Mouse (Mus musculus) CH12.LX (cell line): Measurements from ENCODE around the gene Shld1. TPM values are rescaled to one million over a fixed set of nuclear protein-coding genes. Genes with fewer than 3 reads are reported as not detected.

Experiments used
- DNase-seq: peaks from one replicate; pipeline ENCODE4 v3.0.0-alpha.2; 2013; ENCODE audit errors: extremely low read depth
- H3K27ac ChIP-seq: 2 replicates; pipeline ENCODE4 v1.5.1; 2012; ENCODE audit warnings: low read depth, mild to moderate bottlenecking, control low read depth, moderate library complexity; ENCODE audit not compliant: insufficient read depth
- H3K27me3 ChIP-seq: replicated peaks from 2 replicates; pipeline ENCODE3; 2012; ENCODE audit warnings: inconsistent platforms
- H3K36me3 ChIP-seq, 2 experiments: replicated peaks in 1 of 2; 2 replicates each; pipeline versions ENCODE3 to v1.6.1; 2012; ENCODE audit warnings: inconsistent platforms in 1 of 2, low read length in 1 of 2, mild to moderate bottlenecking in 1 of 2, mixed read lengths in 1 of 2, moderate library complexity in 1 of 2; ENCODE audit not compliant: control insufficient read depth in 1 of 2, insufficient read depth in 1 of 2
- H3K4me1 ChIP-seq, 2 experiments: 2 replicates each; pipeline ENCODE4 v1.6.1; 2012; ENCODE audit warnings: inconsistent platforms in 1 of 2, moderate library complexity in 1 of 2; ENCODE audit not compliant: insufficient read depth in 2 of 2, control insufficient read depth in 1 of 2
- H3K4me2 ChIP-seq: 2 replicates; pipeline ENCODE4 v1.6.1; 2012; ENCODE audit warnings: low read depth, mild to moderate bottlenecking, control low read depth; ENCODE audit not compliant: poor library complexity, insufficient read depth, severe bottlenecking
- H3K4me3 ChIP-seq, 3 experiments: fragments of 150-350 bp in 1 of 3; sonication (generic) in 1 of 3; replicated peaks in 1 of 3; 2 replicates each; pipeline versions ENCODE3 to v1.5.1; 2011 to 2012; ENCODE audit warnings: low read depth in 2 of 3, low read length in 2 of 3, mild to moderate bottlenecking in 2 of 3, moderate library complexity in 2 of 3, control low read depth in 1 of 3, improper control_type of control experiment in 1 of 3, inconsistent platforms in 1 of 3, mixed read lengths in 1 of 3; ENCODE audit not compliant: poor library complexity in 1 of 3
- H3K79me2 ChIP-seq: replicated peaks from 2 replicates; pipeline ENCODE4 v1.6.1; 2012; ENCODE audit warnings: mild to moderate bottlenecking, moderate library complexity; ENCODE audit not compliant: control insufficient read depth, poor library complexity, insufficient read depth, severe bottlenecking; ENCODE audit errors: extremely low read depth
- H3K9ac ChIP-seq: 2 replicates; pipeline ENCODE4 v1.6.1; 2012; ENCODE audit warnings: low read depth, mild to moderate bottlenecking, control low read depth, moderate library complexity; ENCODE audit not compliant: insufficient read depth
- H3K9me3 ChIP-seq: replicated peaks from 2 replicates; pipeline ENCODE3; 2012; ENCODE audit warnings: low read length, inconsistent platforms, mixed read lengths
- BHLHE40 ChIP-seq: IDR thresholded peaks from 2 replicates; pipeline ENCODE4 v1.6.1; 2011; ENCODE audit warnings: mild to moderate bottlenecking, low read depth, low read length, improper control_type of control experiment
- CHD1 ChIP-seq: IDR thresholded peaks from 2 replicates; pipeline ENCODE4 v1.6.1; 2012; ENCODE audit warnings: low read depth, low read length, improper control_type of control experiment, inconsistent platforms
- CHD2 ChIP-seq: IDR thresholded peaks from 2 replicates; pipeline ENCODE4 v1.6.1; 2011; ENCODE audit warnings: low read length, improper control_type of control experiment
- ELF1 ChIP-seq: IDR thresholded peaks from 2 replicates; pipeline ENCODE4 v1.6.1; 2014; ENCODE audit warnings: low read depth, mild to moderate bottlenecking, inconsistent platforms, low read length, improper control_type of control experiment
- GABPA ChIP-seq: IDR thresholded peaks from 2 replicates; pipeline ENCODE4 v1.6.1; 2012; ENCODE audit warnings: low read depth, low read length, improper control_type of control experiment, inconsistent platforms; ENCODE audit not compliant: insufficient replicate concordance
- KAT2A ChIP-seq: IDR thresholded peaks from 2 replicates; pipeline ENCODE4 v1.6.1; 2012; ENCODE audit warnings: low read length, improper control_type of control experiment, inconsistent platforms; ENCODE audit not compliant: insufficient replicate concordance
- MAFK ChIP-seq: IDR thresholded peaks from 2 replicates; pipeline ENCODE4 v1.6.1; 2011; ENCODE audit warnings: low read length, improper control_type of control experiment; ENCODE audit not compliant: insufficient replicate concordance
- MYC ChIP-seq: IDR thresholded peaks from 2 replicates; pipeline ENCODE4 v1.6.1; 2011; ENCODE audit warnings: low read depth, mild to moderate bottlenecking, improper control_type of control experiment, low read length
- NRF1 ChIP-seq: IDR thresholded peaks from 2 replicates; pipeline ENCODE4 v1.6.1; 2014; ENCODE audit warnings: low read depth, mild to moderate bottlenecking, inconsistent platforms, low read length, improper control_type of control experiment, moderate library complexity
- PAX5 ChIP-seq: IDR thresholded peaks from 2 replicates; pipeline ENCODE4 v1.6.1; 2012; ENCODE audit warnings: low read length, inconsistent platforms, mixed read lengths
- SMC3 ChIP-seq: IDR thresholded peaks from 2 replicates; pipeline ENCODE4 v1.6.1; 2011; ENCODE audit warnings: low read depth, low read length, improper control_type of control experiment
- UBTF ChIP-seq: IDR thresholded peaks from 2 replicates; pipeline ENCODE4 v1.6.1; 2012; ENCODE audit warnings: low read depth, mild to moderate bottlenecking, inconsistent platforms, low read length, improper control_type of control experiment, moderate library complexity
- USF1 ChIP-seq: IDR thresholded peaks from 2 replicates; pipeline ENCODE4 v1.6.1; 2014; ENCODE audit warnings: low read depth, mild to moderate bottlenecking, inconsistent platforms, low read length, improper control_type of control experiment
- USF2 ChIP-seq: conservative IDR thresholded peaks from 2 replicates; pipeline ENCODE4 v1.6.1; 2011; ENCODE audit warnings: low read depth, low read length, improper control_type of control experiment
- ZC3H11A ChIP-seq: IDR thresholded peaks from 2 replicates; pipeline ENCODE4 v1.6.1; 2012; ENCODE audit warnings: low read depth, mild to moderate bottlenecking, inconsistent platforms, low read length, improper control_type of control experiment
- ZNF384 ChIP-seq: IDR thresholded peaks from 2 replicates; pipeline ENCODE4 v1.6.1; 2012; ENCODE audit warnings: low read depth, low read length, improper control_type of control experiment, inconsistent platforms
- dilution Hi-C: fragments of 300-500 bp; cut with MboI; formaldehyde crosslinking; loops from 2 replicates; pipeline ENCODE4 v1.14.3; 2020; ENCODE audit warnings: low sequenced_read_pairs; ENCODE audit not compliant: extremely low pct_unique_long_range_greater_than_20kb, extremely low pct_ligation_motif_present
- in situ Hi-C: fragments of 300-500 bp; cut with MboI; formaldehyde crosslinking; loops from 3 replicates; pipeline ENCODE4 v1.14.3; 2019; ENCODE audit warnings: low sequenced_read_pairs, low pct_ligation_motif_present, low pct_unique_long_range_greater_than_20kb, mixed read lengths
- polyA plus RNA-seq: library from polyadenylated mRNA; unstranded; fragments of >175 nt; gene quantifications from 2 replicates; pipeline ENCODE4 v1.2.1, GENCODE M21; 2012; ENCODE audit warnings: low read depth; ENCODE audit not compliant: insufficient read length
- total RNA-seq, 2 experiments: library from RNA; depleted of rRNA; stranded (reverse); fragments of 300-350 nt in 1 of 2; fragments of >200 nt in 1 of 2; gene quantifications; 2 replicates each; pipeline ENCODE4 v1.2.3; 2012 to 2014

The Shld1 gene
- total and polyA plus RNA-seq, 3 experiments: 5.7 to 12.6 (median 9.3) TPM

GRCm38 (mm10) chr2:132753137-132753536 lies 66.4 kb downstream of the Shld1 start:
- no peak for TF ChIP-seq PAX5
- TF ChIP-seq MAFK: no peak
- no peak for TF ChIP-seq USF2
- TF ChIP-seq MYC: no peak
- TF ChIP-seq BHLHE40: no peak
- TF ChIP-seq NRF1: no peak
- no peak for TF ChIP-seq UBTF
- TF ChIP-seq CHD2: no peak
- TF ChIP-seq ZNF384: no peak
- TF ChIP-seq USF1: no peak
- TF ChIP-seq ZC3H11A: no peak
- no peak for TF ChIP-seq GABPA
- TF ChIP-seq ELF1: no peak
- no peak for DNase-seq
- dilution Hi-C loops: no loop called here

GRCm38 (mm10) chr2:132757911-132758310 lies 71.2 kb downstream of the Shld1 start:
- in situ Hi-C loops (no loop called here), dilution Hi-C loops (no loop called here)
- no peaks in the 10 kb centered on the region for H3K9me3 ChIP-seq
- no peak overlapping the region for H3K9ac ChIP-seq
- no peaks in the 10 kb centered on the region for H3K36me3 ChIP-seq
- no peak overlapping the region for H3K4me3 ChIP-seq
- TF ChIP-seq CHD1: no peak
- TF ChIP-seq MAFK: no peak
- no peak for TF ChIP-seq BHLHE40
- TF ChIP-seq KAT2A: no peak
- no peak for TF ChIP-seq SMC3
- DNase-seq: no peak
- H3K4me1 ChIP-seq: peaks cover 0 to 6% of the 10 kb centered on the region in 2 experiments; a peak in 1 of 4 replicates
- no peak overlapping the region for H3K4me2 ChIP-seq
- H3K79me2 ChIP-seq: no peaks in the 10 kb centered on the region
- H3K27me3 ChIP-seq: no peaks in the 10 kb centered on the region
- H3K27ac ChIP-seq: no peak overlapping the region

More at GRCm38 (mm10) chr2:132753137-132753536, 66.4 kb downstream of the Shld1 start:
- Histone ChIP-seq H3K36me3 (peaks cover 0 to 8% of the 10 kb centered on the region in 2 experiments), H3K9ac (no peak overlapping the region), H3K27ac (no peak overlapping the region), H3K27me3 (no peaks in the 10 kb centered on the region), H3K4me2 (no peak overlapping the region), H3K9me3 (no peaks in the 10 kb centered on the region), H3K79me2 (no peaks in the 10 kb centered on the region), H3K4me1 (peaks cover 0 to 6% of the 10 kb centered on the region in 2 experiments; a peak in 1 of 4 replicates), H3K4me3 (no peak overlapping the region)
- in situ Hi-C loops: no loop called here
